In genomic region chr13:114055686-114056085, GRCm38 (mm10) we compare ENCODE assay signal across 20 mouse cellular contexts.
DNase-seq lines count a peak whose midpoint lies in the region; ATAC-seq and TF ChIP-seq lines count a peak whose summit lies in the region.
"Had no signal": no experiment of that assay in that cellular context is flagged by ENCODE, and none has a peak within 500 bp of the region (broad histone marks: within the 10 kb centered on the region; RNA-seq: fewer than 3 reads in every experiment).

No protein-coding gene starts in this region.

- no peak overlapping the region for H3K27ac ChIP-seq in hindbrain, embryonic 16.5 days (ENCODE audit: low read depth, low read length)
- H3K27ac ChIP-seq in hindbrain, embryonic 11.5 days (ENCODE audit: low read depth, low read length): no peak overlapping the region
- H3K27ac ChIP-seq in cerebellum, adult 2 months (ENCODE audit: insufficient read depth, low read length): no peak overlapping the region
- H3K27ac ChIP-seq: limb, embryonic 10.5 days; neural tube, embryonic 12.5 days had no signal

- no peak for TF ChIP-seq POLR2A in brain, embryonic 14.5 days (IDR thresholded peaks at IDR 0.05; ENCODE audit: borderline replicate concordance, extremely low read depth, insufficient read depth, insufficient read length, poor library complexity, severe bottlenecking)
- no peak for TF ChIP-seq POLR2A in cerebellum, adult 2 months (IDR thresholded peaks at IDR 0.05; ENCODE audit: borderline replicate concordance, insufficient read depth, low read length)

- no peaks in the 10 kb centered on the region for H3K4me1 ChIP-seq in hindbrain, embryonic 16.5 days (ENCODE audit: control insufficient read depth, insufficient read depth, low read depth, low read length)
- 0 out of 2 replicates have a peak, but pooled peaks cover 6% of the 10 kb centered on the region for H3K4me1 ChIP-seq in hindbrain, embryonic 11.5 days (replicated peaks; ENCODE audit: control insufficient read depth, insufficient read depth, low read length)
- H3K4me1 ChIP-seq in cerebellum, adult 2 months (ENCODE audit: control insufficient read depth, insufficient read depth, low read length): no peaks in the 10 kb centered on the region; the same call in 1 of the 2 replicates

- ATAC-seq in hindbrain, embryonic 16.5 days: peak; percentile 66; the same call in 1 of the 2 replicates
- ATAC-seq in hindbrain, embryonic 11.5 days (ENCODE audit: low FRiP score): no peak; the same call in 1 of the 2 replicates
- no peak for ATAC-seq in frontal cortex, adult (ENCODE audit: low TSS enrichment)
- ATAC-seq: forebrain, embryonic 16.5 days had no signal

- H3K9ac ChIP-seq in hindbrain, embryonic 16.5 days (ENCODE audit: low read depth, low read length): no peak overlapping the region
- H3K9ac ChIP-seq in hindbrain, embryonic 11.5 days (ENCODE audit: low read depth, low read length): no peak overlapping the region
- H3K9ac ChIP-seq: neural tube, embryonic 12.5 days had no signal

- H3K27me3 ChIP-seq in hindbrain, embryonic 16.5 days (replicated peaks; ENCODE audit: control insufficient read depth, insufficient read depth, low read length): no peaks in the 10 kb centered on the region
- H3K27me3 ChIP-seq in hindbrain, embryonic 11.5 days (ENCODE audit: control insufficient read depth, insufficient read depth, low read length): no peaks in the 10 kb centered on the region
- no peaks in the 10 kb centered on the region; the same call in 1 of the 2 replicates for H3K27me3 ChIP-seq in cerebellum, adult 2 months (ENCODE audit: control insufficient read depth, insufficient read depth, low read length)
- H3K27me3 ChIP-seq: CH12.LX; neural tube, embryonic 12.5 days had no signal

- 53% methylated on average over 9 of the region's 9 CpGs for WGBS in hindbrain, embryonic 16.5 days
- 65% methylated on average over 9 of the region's 9 CpGs for WGBS in hindbrain, embryonic 11.5 days
- WGBS in cerebellum, adult 2 months: 14% methylated on average over 9 of the region's 9 CpGs

- H3K36me3 ChIP-seq in hindbrain, embryonic 16.5 days (ENCODE audit: control insufficient read depth, insufficient read depth, low read length): no peaks in the 10 kb centered on the region
- H3K36me3 ChIP-seq in hindbrain, embryonic 11.5 days (ENCODE audit: control insufficient read depth, insufficient read depth, low read length): no peaks in the 10 kb centered on the region
- H3K36me3 ChIP-seq: limb, embryonic 10.5 days; neural tube, embryonic 12.5 days had no signal

- H3K4me3 ChIP-seq in hindbrain, embryonic 16.5 days (ENCODE audit: low read length): no peak overlapping the region
- H3K4me3 ChIP-seq in hindbrain, embryonic 11.5 days (ENCODE audit: low read depth, low read length): no peak overlapping the region
- H3K4me3 ChIP-seq in cerebellum, adult 2 months (replicated peaks; ENCODE audit: insufficient read depth, low read depth, low read length): no peak overlapping the region
- H3K4me3 ChIP-seq: limb, embryonic 10.5 days; neural tube, embryonic 12.5 days had no signal

- TF ChIP-seq CTCF in brain, embryonic 14.5 days (IDR thresholded peaks at IDR 0.05; ENCODE audit: borderline replicate concordance, extremely low read depth, insufficient read depth, insufficient read length): no peak
- TF ChIP-seq CTCF in cerebellum, adult 2 months (IDR thresholded peaks at IDR 0.05; ENCODE audit: borderline replicate concordance, insufficient read depth, low read depth, low read length): no peak

- H3K9me3 ChIP-seq in hindbrain, embryonic 16.5 days (ENCODE audit: control insufficient read depth, low read length): no peaks in the 10 kb centered on the region
- H3K9me3 ChIP-seq in hindbrain, embryonic 11.5 days (ENCODE audit: control insufficient read depth, low read length): no peaks in the 10 kb centered on the region
- H3K9me3 ChIP-seq: limb, embryonic 10.5 days; neural tube, embryonic 12.5 days had no signal

- no peak overlapping the region for H3K4me2 ChIP-seq in hindbrain, embryonic 16.5 days (ENCODE audit: low read length)
- H3K4me2 ChIP-seq in hindbrain, embryonic 11.5 days (replicated peaks; ENCODE audit: low read depth, low read length): no peak overlapping the region
- H3K4me2 ChIP-seq: neural tube, embryonic 12.5 days had no signal

- no peak for DNase-seq in hindbrain, embryonic 11.5 days (ENCODE audit: low spot score)
- peak; percentile 32 for DNase-seq in brain, embryonic 14.5 days (ENCODE audit: low read depth)
- peak; percentile 46 to 71 for DNase-seq in cerebellum, adult 2 months
- peak; percentile 53 to 55 for DNase-seq in cerebellum, postnatal 36 days
- no peak for DNase-seq in adrenal gland, adult 8-10 months
- DNase-seq: embryo, embryonic 11 days; gastrocnemius, postnatal 36 days; kidney, adult 18-20 months; kidney, postnatal 10 days; layer of hippocampus, postnatal 36 days; lung, adult 18-20 months; lung, postnatal 14 days; spleen, adult 18-20 months; thymus, postnatal 4 days had no signal

Comparison
In these comparisons a context has a peak if more than half of its experiments do, and no peak if none do; other contexts are left out.
1. DNase-seq: peak in brain, embryonic 14.5 days (single experiment), cerebellum, adult 2 months (2 of 2) and cerebellum, postnatal 36 days (2 of 2); none in hindbrain, embryonic 11.5 days (single experiment) and adrenal gland, adult 8-10 months (single experiment).